Mouse (Mus musculus) 3134 (cell line): Measurements from ENCODE around the gene Rbm4.
"Not testable (repeated sequence)": the region's sequence is repeated elsewhere in the genome, so short reads cannot be mapped to it uniquely, and the experiment has no call there.

Experiments
- DNase-seq: peaks from one replicate; pipeline ENCODE4 v3.0.0-alpha.2; 2011; ENCODE audit warnings: low spot score; ENCODE audit not compliant: insufficient read length; ENCODE audit errors: extremely low read depth

Rbm4 gene

DNA sequence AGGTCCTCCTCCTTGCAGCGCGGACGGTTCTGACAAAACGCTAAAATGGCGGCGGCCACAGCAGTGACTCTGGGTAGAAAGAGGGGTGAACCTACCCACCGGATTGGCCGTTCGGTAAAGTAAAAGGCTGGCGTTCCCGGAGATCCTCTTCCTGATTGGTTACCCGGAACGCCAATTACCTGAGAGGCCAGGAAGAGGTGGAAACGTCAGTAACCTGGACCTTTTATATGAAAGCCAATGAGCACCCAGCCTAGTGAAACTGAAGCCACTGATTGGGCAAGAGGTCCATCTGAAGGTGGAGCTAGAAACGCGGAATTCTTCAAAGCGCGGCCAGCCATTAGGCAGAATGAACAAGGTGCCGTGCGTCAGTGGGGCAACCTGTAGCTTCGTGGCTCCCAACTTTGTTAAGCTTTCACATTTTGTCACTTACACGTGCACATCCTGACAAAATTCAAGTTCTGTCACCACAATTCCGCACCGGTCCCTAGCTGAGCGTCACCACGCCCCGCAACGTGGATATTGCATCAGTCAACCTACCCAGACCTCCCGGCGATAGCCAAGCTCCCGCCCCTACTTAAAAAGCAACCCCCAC is at the start of gene Rbm4:
Gene Rbm4 (minus strand): TSS at position 71 of the 592 bp plus-strand sequence.
- DNase-seq = peak; percentile 90

DNA sequence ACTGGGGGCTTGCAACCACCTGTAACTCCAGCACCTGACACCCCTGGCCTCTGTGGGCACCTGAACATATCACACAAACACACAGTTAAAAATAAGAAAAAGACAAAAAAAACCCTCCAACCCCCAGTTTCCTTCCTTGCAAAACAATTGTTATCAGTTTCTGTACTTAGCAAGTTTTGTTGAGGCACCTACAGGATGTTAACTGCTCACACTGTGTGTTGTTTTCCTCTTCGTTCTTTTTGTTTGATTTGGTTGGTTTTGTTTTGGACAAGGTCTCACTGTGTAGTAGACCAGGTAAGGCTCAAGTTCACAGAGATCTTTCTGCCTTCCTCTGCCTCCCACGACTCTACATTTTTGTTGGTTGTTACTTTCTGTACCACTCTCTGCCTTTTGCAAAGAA is 48.9 kb upstream of the Rbm4 start:
- no peak for DNase-seq

DNA sequence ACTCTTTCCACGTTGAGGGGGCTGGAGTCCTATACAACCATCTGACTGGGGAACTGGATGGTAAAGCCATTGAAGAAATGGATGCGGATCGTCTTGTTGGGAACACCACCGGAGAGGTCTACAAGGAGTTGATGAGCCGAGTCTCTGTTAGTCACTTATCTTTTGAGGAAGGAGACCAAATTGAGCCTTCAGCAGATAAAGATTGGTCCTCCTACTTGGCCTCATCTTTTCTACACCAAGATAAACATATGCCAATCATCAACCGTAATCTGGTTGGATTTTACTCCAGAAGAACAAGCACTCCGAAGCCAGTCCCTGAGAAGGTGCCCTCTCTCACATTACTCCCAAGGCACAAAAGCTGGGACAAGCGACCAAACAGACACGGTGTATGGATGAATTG is 47.1 kb upstream of the Rbm4 start:
- no peak for DNase-seq

DNA sequence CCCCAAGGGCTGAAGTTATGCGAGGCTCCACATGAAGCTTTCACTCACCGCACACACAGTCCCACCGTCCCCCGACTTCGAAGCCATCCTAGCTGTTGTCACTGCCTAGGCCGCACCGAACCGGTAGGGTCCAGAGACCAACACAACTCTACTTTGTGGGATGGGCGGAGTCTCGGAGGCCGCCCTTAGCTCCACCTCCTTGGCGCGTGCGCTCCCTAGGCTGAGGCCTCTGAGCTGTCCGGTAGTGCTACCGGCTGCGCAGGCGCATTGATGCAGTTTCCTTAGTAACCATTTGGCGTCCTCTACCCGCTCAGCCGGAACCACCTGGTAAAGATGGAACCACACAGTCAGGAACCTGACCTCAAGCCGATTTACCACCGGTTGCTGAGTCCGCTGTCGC is 45.4 kb upstream of the Rbm4 start, which contains the start of the genes Ccs and Ccdc87:
Gene Ccs (minus strand): TSS at position 184 of the 400 bp plus-strand sequence.
Gene Ccdc87 (plus strand): TSS at position 218 of the 400 bp plus-strand sequence.
- DNase-seq = peak; percentile 88

DNA sequence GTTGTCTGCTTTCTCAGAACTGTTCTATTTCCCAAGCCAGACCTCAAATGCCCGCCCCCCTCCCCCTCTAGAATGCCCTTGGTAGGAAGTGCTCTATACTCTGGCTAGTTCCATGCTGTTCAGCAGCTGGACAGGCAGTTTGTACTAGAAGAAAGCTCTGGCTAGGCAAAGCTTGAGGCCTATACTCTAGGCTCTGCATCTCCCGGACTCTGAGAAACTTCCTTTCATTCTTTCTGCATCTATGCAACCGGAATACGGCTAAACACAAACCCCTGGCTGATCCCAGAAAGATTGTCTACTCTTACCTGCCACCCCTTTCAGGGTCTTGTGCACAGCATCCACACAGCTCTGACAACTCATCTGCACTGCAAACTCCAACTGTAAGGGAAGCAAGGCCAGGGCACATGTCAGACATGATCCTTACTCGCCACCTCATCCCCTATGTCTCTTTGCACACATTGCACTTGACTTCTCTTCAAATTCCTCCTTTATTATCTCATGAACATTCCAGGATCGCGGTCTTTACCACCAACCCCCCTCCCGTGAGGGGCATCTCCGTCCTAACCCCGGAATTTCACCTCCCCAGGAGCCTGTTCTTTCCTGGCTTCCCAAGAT is 44.9 kb upstream of the Rbm4 start:
- no peak for DNase-seq

DNA sequence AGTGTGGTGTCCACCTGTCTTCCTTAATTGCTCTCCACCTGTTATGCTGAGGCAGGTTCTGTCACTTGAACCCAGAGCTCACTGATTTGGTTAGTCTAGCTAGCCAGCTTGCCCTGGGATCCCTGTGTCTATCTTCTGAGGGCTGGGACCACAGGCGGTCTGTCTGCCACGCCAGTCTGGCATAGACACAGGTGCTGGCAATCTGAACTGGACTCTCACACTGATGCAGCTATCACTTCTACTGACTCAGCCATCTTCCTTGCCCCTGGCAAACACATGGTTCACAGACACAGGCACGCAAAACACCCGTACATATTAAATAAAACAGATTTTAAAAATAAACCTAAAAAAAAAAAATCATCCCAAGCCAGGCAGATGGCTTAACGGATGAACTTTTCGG is 43.3 kb upstream of the Rbm4 start:
- no peak for DNase-seq

DNA sequence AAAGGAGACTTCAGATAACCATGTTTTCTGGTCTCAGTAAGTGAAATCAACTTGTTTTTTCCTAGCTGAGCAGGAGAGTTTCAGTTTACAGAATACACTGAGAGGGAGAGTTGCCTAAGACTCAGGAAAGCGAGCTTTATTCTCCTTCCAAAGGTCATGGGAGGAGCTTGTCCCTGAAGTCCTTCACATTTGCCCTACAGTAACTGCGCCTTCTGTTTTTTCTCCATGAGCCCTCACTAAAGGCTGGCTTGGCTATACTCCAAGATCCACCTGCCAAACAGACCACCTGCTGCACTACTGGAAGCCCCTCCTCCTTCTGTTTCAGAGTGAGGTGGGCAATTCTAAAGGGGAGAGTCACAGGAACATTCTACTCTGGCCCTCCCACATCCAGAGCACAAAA is 42.4 kb upstream of the Rbm4 start:
- no peak for DNase-seq

DNA sequence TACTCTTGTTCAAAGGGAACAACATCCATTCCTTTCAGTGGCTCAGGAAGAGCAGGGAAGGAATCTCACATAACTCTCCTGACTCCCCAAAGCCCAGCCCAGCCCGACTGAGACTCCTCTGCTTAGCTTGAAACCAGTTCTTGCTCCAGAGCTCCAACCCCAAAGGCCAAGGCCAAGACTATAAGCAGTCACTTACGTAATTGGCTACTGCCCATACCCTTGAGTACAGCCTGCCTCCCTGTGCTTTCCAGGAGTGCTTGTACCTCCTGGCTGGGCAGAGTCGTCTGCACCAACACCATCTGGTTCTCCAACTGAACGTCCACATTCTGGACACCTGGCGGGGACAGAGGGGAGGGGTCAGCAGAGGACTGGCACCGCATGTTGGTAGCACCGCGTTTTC is 40.3 kb upstream of the Rbm4 start:
- no peak for DNase-seq

DNA sequence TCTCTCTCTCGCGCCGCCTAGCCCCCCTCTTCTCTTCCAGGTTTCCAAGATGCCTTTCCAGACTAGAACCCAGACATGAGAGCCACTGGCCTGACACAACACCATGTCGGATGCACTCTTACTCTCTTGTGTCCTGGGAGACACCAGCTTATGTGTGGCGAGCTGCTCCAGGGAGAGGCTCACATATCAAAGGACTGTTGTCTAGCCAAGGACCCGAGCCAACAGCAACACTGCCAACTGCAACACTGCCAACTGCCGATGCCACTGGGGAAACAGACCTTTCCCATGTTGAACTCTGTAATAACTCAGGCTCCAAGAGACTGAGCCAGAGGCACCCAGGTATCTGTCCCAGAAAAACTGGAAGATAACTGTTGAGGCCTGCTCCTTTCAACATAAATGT is 35.5 kb upstream of the Rbm4 start:
- DNase-seq = no peak

DNA sequence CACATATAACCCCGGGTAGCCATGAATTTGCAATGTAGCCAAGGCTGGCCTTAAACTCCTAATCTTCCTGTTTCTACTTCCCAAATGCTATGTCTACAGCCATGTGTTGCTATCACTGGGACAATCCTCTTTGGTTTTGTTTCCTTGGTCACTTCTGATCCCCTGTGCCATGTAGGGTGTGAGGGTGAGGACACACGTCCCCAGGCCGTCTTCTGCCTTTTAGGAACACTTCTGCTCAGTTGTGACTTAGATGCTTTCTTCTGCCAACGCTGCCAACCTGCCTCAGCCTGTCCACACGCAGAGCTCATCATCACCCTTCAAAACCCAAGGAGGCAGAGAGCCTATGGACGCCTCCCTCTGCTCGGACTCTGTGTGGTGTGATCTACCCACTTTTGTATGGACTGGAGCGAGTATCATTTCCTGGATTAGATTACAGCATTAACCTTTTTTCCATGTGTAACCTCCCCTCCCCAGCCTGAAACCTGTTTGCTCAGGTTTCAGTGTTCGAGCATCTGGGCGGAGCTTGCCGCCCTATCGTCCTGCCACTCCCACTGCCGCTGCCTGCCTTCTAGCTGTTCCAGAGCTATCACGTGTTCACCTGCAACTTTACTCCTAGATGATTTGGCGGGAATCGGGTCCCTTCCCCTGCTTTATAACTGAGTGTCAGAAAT is 34.9 kb upstream of the Rbm4 start:
- DNase-seq = no peak

DNA sequence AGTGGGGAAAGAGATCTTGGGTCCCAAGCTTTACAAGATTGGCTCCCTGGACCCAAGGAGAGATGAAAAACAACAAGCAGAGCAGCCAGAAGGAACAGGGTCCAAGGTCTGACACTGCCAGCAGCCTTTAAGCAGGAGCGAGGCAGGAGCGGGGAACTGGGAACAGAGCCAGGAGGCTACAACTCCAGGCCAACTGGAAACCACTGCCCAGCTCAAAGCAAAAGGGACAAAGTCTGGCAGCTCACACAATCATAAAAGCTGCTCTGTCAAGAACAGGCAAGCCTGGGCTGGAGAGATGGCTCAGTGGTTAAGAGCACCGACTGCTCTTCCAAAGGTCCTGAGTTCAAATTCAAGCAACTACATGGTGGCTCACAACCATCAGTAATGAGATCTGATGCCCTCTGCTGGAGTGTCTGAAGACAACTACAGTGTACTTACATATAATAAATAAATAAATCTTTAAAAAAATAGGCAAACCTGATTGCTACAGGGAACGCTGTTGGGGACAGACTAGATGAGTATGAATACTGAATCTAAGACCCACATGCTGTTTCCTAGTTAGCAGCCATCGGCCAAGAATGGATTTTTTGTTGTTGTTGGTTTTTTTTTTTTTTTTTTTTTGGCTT is 27.1 kb upstream of the Rbm4 start:
- peak; percentile 51 for DNase-seq

DNA sequence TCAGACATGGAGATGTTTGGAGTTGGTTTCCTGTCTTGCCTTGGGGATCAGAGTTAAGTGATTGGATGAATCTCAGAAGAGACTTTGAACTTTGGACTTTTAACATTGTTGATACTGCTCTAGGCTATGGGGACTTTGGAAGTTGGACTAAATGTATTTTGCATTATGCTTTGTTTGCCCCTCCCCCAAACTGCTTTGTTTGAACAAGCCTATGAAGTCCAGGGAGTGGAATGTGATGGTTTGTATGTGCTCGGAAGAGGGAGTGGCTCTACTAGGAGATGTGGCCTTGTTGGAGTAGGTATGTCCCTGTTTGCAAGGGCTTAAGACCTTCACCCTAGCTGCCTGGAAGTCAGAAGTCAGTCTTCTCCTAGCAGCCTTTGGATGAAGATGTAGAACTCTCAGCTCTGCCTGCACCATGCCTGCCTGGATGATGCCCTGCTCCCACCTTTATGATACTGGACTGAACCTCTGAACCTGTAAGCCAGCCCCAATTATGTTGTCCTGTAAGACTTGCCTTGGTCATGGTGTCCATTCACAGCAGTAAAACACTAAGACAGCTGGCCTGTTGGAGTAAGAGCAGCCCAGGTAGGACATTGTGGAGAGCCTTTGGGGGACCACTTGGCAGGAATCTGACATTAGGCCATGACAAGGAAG is 23.6 kb upstream of the Rbm4 start:
- DNase-seq = no peak

DNA sequence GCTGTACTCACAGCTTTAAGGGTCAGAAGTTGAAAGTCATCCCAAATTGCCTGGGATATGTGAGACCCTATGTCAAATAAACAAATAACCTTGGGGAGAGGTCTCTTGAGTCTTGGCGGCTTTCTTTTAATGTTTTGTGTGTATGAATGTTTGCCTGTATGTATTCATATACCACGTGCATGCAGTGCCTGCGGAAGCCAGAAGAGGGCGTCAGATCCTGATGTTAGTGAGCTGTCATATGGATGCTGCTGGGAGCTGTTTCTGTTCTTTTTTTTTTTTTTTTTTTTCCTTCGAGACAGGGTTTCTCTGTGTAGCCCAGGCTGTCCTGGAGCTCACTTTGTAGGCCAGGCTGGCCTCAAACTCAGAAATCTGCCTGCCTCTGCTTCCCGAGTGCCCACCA is 19.3 kb upstream of the Rbm4 start:
- DNase-seq = no peak

DNA sequence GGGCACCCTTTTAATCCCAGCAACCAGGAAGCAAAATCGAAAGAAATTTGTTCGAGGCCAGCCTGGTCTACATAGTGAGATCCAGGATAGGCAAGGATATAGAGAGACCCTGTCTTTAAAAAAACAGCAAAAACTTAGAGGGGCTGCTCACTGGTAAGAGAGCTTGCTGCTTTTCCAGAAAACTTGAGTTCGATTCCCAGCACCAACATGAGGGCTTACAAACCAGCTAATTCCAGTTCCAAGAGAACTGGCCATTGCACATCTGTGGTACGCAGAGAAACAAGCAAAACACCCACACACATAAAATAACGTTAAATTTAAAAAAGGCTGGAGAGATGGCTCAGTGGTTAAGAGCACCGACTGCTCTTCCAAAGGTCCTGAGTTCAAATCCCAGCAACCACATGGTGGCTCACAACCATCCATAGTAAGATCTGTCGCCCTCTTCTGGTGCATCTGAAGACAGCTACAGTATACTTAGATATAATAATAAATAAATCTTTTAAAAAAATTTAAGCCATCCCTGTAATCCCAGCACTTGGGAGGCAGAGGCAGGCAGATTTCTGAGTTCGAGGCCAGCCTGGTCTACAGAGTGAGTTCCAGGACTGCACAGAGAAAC is 18.7 kb upstream of the Rbm4 start:
- not testable (repeated sequence) for DNase-seq

DNA sequence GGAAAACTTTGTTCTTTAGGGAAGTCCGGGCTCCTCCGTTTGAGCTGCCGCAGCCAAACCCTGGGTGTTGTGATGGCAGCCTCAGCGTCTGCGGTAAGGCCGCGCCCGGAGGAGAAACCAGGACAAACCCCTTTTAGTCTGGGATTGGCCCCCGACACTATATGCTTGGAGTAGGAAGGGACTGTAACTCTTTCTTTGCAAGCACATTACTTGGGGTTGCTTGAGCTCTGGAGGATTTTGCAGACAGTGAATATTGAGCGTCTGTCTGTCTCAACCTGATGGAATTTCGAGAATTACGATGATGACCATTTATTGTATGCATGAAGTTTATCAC is 18.2 kb upstream of the Rbm4 start:
- no peak for DNase-seq

DNA sequence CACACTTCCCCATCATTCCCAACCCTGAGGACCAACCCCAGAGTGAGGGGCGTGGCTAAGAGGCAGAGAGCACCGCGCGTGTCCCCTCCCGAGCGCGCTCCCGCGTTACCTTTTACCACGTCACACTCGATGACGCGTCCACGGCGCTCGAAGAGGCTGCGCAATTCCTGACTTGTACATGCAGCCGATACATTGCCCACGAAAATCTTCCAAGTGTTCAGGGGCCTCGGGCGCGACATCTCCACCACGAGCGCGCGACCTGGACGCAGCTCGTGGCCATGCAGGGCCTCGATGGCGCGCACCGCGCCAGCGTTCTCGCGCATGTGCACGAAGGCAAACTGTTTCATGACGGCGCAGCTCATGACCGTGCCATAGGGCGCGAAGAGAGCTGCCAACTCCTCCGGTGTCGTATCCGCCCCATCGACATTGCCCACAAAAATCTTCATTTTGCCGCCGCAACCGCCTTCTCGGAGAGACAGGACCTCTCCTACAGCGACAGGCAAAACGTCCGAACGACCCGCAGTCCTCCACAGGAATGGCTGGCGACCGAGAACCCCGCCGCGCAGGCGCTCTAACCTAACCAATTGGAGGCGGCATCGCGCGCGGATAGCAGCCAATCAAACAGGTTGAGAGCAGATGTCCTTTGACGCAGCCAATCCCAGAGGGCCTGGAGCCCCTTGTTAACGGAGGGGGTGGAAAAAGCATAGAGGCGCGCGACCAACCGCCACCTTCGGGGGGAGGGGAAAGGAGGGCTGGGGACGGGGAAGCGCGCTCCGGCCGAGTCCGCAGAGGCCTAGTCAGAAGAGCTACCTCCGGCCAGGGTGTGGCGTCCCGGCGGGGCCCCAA is 17.6 kb upstream of the Rbm4 start, which contains the start of the genes Gm21992 and Rbm14:
Gene Gm21992 (minus strand): TSS at position 550 of the 846 bp plus-strand sequence.
Gene Rbm14 (minus strand): TSS at position 572 of the 846 bp plus-strand sequence.
- DNase-seq = peak; percentile 97

DNA sequence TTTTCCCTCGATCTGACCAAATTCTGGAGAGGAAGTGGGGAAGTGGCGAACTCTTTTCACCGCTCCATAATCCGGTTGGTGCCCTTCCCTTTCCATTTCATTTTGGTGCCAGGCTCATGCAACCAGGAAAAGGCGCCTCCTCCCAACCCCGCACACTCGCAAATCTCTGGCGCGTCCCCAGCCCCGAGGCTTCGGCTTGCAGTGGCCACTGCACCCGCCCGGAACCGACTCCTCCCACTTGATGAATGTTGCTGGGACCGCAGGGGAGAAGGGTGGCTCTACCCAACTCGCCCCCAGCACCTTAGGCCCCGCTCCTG is 17.0 kb upstream of the Rbm4 start:
- no peak for DNase-seq

DNA sequence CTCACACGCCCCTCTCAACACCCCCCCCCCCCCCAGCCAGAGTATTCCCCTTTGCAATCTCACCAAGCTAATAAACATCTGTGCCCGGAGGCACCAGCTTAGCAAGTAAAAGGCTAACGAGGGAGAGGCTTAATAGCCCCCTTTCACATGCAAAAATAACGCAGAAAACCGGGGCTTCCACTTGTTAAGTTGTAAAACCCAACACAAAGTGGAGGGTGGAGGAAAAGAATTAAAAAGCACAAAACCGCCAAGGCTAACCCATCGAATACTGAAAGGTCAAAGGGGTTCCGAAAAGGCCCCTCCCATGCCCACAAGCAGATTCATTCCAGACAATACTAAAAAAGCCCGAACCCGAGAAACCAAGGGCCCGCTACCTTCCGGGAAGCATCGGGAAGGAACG is 16.6 kb upstream of the Rbm4 start:
- no peak for DNase-seq

DNA sequence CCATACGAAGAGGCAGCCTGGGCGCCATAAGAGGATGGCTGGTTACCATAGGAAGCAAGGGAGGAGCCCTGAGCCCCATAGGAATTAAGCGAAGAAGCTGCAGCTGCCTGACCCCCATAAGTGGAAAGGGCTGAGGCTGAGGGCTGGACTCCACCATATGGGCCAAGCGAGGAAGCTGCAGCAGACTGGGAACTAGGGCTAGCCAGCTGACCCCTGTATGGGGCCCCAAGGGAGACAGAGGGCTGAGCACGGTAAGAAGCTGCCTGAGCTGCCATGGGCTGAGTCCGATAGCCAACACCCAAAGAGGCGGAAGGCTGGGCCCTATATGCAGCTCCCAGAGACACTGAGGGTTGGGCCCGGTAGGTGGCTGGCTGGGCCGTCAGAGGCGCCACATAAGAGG is 9.6 kb upstream of the Rbm4 start:
- DNase-seq = no peak

DNA sequence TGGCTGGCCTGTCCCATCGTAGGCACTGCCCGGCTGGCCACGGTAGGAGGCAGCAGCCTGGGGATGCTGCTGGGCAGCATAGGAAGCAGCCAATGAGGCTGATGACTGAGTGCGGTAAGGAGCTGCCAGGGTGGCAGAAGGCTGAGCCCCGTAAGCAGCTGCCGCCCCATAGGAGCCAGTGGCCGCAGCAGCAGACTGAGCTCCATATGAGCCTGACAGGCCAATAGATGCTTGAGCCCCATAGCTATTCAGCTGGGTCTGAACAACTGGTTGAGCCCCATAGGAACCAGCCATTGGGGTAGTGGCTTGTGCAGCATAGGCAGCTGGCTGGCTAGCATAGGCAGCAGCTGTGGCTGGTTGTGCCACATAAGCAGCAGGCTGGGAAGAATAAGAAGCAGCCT is 9.0 kb upstream of the Rbm4 start:
- no peak for DNase-seq
